Mouse (Mus musculus) right cerebral cortex, postnatal 25 days (tissue): ENCODE measurements around the gene Vmn1r188.
"Not testable (repeated sequence)": the region's sequence is repeated elsewhere in the genome, so short reads cannot be mapped to it uniquely, and the experiment has no call there.

ENCODE experiments used
- DNase-seq: peaks from one replicate; pipeline ENCODE4 v3.0.0; 2022

Gene Vmn1r188

DNA sequence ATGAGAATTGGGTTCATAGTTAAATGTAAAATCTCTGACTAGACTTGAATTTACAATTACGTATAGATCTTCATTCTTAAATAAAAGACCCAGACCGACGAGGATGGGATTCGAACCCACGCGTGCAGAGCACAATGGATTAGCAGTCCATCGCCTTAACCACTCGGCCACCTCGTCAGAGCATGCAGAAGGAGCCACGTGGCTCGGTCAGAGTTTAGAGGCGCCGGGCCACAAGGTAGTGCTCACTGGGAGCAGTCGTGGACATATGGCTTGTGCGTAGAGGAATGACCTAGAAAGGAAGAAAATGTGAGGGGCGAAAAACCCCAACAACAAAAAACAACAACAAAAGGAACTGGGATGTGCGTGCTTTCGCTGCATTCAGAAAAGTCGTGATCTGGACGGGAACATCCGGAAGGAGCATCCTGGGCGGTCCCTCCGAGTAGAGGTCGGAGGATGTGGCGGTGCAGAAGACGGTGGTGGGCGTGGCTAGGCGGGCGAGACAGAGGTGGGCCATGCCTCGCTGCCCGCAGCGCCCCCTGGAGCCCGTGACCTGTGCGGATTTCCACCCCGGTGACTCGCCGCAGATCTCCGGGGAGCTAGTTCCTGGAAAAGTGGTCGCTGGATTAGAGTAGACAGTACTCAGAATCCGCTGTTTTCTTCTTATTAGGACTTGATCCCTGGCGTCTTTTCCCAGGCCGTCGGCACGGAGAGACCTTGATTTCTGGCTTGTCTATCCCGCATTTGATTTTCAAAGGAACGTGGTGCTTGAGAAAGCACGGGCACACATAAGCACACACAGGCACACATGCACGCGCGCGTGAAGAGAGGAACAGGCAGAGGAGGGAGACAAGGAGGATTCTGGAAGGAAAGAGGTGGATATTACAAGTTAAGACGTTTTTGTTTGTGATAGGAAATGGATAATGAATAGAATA lies 33.4 kb upstream of the Vmn1r188 start:
- DNase-seq, result peak; percentile 87

DNA sequence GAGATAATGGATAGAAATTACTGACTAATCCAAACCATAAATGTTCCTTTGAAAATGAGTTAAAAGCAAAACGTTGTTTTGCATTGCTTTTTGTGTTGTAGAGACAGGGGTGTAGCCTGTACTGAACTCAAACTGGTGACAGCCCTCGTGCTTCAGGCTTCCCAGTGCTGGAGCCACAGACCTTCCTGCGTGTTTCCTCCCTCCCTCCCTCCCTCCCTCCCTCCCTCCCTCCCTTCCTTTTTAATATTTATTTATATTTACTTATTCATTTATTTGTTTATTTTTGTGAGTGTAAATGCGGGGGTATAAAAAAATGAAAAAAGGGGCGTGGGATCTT lies 32.7 kb upstream of the Vmn1r188 start:
- DNase-seq, result no peak

DNA sequence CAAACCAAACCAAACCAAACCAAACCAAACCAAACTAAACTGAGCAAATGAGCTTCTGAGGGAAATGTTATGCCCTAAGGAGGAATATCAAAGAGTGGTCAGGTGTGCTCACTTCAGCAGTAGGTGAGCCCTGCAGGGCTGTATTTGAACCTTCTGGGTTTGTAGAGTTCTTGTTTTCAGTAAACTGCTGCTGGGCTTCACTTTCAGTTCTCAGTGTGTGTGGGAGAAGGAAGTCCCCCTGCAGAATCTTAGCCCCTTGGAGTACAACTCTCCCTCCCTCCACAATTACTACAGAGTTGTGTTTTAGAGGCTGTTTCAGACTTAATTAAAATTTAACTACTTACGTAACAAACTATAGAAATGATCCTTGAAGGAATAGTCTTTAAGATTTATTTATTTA lies 30.5 kb upstream of the Vmn1r188 start:
- DNase-seq, result no peak

DNA sequence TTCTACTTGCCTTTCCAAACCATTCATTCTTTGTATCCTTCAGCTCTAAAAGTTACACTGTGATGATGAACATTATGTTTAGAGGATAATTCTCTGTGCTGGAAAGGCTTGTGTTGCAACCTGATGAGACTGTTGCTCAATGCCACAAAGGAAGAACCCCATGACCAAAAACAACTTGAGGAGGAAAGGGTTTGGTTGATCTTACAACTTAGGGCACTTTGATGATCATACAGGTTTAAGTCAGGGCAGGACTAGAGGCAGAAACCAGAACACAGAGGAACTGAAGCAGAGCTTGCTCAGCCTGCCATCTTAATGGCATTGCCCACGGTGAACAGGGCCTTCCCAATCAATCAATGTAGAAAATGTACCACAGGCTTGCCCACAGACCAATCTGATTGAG lies 22.8 kb upstream of the Vmn1r188 start:
- DNase-seq, result no peak

DNA sequence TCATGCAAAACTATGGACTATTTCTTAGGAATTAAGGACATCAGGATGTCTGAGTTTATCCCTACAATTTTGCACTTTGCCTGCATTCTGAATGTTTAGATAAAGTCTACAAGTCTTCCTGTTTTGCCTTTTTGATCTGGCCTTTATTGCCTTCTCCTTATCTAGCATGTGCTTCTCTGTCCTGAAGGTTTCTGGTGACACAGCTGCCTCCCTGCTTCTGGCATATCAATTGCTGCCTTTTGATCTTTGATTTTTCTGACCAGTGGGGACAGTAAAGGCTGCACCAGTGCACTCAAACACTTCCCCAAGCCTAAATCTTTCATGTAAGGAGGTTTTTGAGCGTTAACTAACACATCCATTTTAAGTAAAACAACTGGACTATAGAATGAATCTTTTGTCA lies 20.8 kb upstream of the Vmn1r188 start:
- DNase-seq, result no peak

DNA sequence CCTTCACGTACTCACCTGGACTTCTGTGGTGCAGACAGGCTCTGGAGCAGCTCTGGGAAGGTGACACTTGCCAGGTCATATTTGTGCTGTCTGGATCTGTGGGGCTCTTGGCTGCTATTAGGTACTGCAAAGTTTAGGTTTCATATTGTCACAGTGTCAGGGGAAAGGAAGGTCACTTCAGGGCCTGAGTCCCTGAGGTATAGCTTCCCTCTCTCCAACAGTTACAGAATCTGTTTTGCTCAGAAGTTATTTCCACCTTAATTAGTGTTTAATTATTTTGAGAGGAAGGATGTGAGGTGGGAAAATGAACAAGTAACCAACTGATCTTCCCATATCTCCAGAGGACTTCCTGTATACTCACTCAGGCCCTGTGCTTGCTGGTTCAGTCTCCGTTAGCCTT lies 21.5 kb downstream of the Vmn1r188 start, which contains the start of gene Vmn1r189:
TSS of gene Vmn1r189 (minus strand) at position 101 of the 400 bp plus-strand sequence.
- DNase-seq, result not testable (repeated sequence)

DNA sequence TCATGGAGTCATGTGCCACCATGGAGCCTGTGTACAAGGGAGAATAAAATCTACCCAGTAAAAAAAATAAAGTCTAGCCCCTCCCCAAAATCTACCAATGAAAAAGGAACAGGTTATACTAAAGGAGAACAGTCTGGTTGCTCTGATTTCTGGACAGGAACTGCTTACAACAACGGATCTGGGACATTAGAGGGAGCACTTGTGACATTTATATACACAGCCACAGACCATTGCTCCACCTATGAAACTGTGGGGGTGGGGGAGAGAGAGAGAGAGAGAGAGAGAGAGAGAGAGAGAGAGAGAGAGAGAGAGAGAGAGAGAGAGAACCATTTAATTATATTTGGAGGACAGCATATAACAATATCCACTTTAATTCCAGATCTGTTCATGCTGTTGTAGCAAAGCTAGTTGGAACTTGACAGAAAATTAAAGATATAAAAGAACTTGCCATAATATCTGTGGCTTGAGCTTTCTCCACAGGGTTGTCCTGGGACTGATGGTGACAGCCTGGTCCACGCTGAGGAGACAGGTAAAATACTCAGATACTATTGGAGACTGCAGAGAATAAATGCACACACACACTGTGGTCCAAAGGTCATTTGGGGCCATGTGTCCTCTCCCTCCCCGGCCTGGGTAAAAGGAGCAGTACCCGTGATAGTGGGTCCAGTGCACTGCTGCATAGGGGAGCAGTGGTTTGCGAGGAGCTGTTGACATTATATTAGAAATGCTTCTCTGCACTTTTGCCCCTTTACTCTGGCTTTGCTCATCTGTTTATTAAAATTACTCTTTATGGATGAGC lies 52.5 kb downstream of the Vmn1r188 start:
- DNase-seq, result not testable (repeated sequence)
